Mouse (Mus musculus): ENCODE data around the gene Tom1l2. TPM values are rescaled to one million over a fixed set of nuclear protein-coding genes. Genes with fewer than 3 reads are reported as not detected.

Gene Tom1l2
- polyA plus RNA-seq, 1 experiment from 2014 or later, result 40.0 TPM

- H3K4me2 ChIP-seq (ENCODE audit: low read depth, low read length), result no peak overlapping the region
- H3K9me3 ChIP-seq (replicated peaks; ENCODE audit: control insufficient read depth, low read length), result no peaks in the 10 kb centered on the region
- H3K4me1 ChIP-seq (ENCODE audit: control insufficient read depth, insufficient read depth, low read length), result peaks cover 42% of the 10 kb centered on the region
- H3K4me3 ChIP-seq (ENCODE audit: low read length), result no peak overlapping the region
- peak overlapping the region; percentile 80; the same call in 1 of the 2 replicates for H3K27ac ChIP-seq (ENCODE audit: low read length)
- no peaks in the 10 kb centered on the region for H3K27me3 ChIP-seq (ENCODE audit: control insufficient read depth, insufficient read depth, low read length)
- peaks cover 3% of the 10 kb centered on the region; the same call in 1 of the 2 replicates for H3K36me3 ChIP-seq (ENCODE audit: control insufficient read depth, insufficient read depth)
- WGBS, result 81% methylated on average over 3 of the region's 3 CpGs
- ATAC-seq (replicated peaks; ENCODE audit: extremely low read depth, insufficient read depth, low FRiP score), result no peak
- H3K9ac ChIP-seq (ENCODE audit: low read length), result no peak overlapping the region
Measured at GRCm38 (mm10) chr11:60255181-60255580, 97.5 kb downstream of the Tom1l2 start.

DNA sequence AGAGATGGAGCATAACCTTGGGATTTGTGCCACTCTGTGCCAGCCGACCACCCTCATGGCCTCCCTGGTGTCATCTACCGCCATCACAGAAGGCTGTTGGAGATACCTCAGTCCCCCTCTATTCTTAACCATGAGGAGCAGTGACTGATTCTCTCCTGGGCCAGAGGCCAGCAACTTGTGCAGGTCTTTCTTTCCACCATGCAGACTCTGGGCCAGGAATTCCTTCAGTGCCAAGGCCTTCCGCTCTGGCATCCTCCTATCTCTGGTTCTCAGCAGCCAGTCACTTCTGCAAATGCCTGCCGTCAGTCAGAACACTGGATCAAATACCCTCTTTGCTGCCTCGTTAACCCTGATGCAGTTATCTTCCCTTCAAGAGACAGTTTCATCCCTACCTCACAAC lies 98.4 kb downstream of the Tom1l2 start:
- Histone ChIP-seq H3K36me3 (ENCODE audit: control insufficient read depth, insufficient read depth) (peaks cover 3% of the 10 kb centered on the region; the same call in 1 of the 2 replicates), H3K27ac (ENCODE audit: low read length) (peak overlapping the region; percentile 80), H3K4me1 (ENCODE audit: control insufficient read depth, insufficient read depth, low read length) (peaks cover 42% of the 10 kb centered on the region), H3K27me3 (ENCODE audit: control insufficient read depth, insufficient read depth, low read length) (no peaks in the 10 kb centered on the region), H3K4me3 (ENCODE audit: low read length) (no peak overlapping the region), H3K9ac (ENCODE audit: low read length) (no peak overlapping the region), H3K4me2 (ENCODE audit: low read depth, low read length) (no peak overlapping the region), H3K9me3 (replicated peaks; ENCODE audit: control insufficient read depth, low read length) (no peaks in the 10 kb centered on the region)
- 41% methylated on average over 5 of the region's 5 CpGs for WGBS
- peak; percentile 41 for ATAC-seq (replicated peaks; ENCODE audit: extremely low read depth, insufficient read depth, low FRiP score)

- Histone ChIP-seq H3K9me3 (replicated peaks; ENCODE audit: control insufficient read depth, low read length) (no peaks in the 10 kb centered on the region), H3K4me3 (ENCODE audit: low read length) (no peak overlapping the region), H3K4me1 (ENCODE audit: control insufficient read depth, insufficient read depth, low read length) (peaks cover 42% of the 10 kb centered on the region), H3K9ac (ENCODE audit: low read length) (no peak overlapping the region), H3K27ac (ENCODE audit: low read length) (peak overlapping the region; percentile 80), H3K4me2 (ENCODE audit: low read depth, low read length) (no peak overlapping the region), H3K27me3 (ENCODE audit: control insufficient read depth, insufficient read depth, low read length) (no peaks in the 10 kb centered on the region), H3K36me3 (ENCODE audit: control insufficient read depth, insufficient read depth) (peaks cover 3% of the 10 kb centered on the region; the same call in 1 of the 2 replicates)
- 67% methylated on average over 2 of the region's 2 CpGs for WGBS
- ATAC-seq (replicated peaks; ENCODE audit: extremely low read depth, insufficient read depth, low FRiP score), result no peak
Measured at GRCm38 (mm10) chr11:60253546-60253945, 99.2 kb downstream of the Tom1l2 start.

- Histone ChIP-seq H3K27ac (ENCODE audit: low read length) (no peak overlapping the region), H3K9me3 (replicated peaks; ENCODE audit: control insufficient read depth, low read length) (no peaks in the 10 kb centered on the region), H3K4me3 (ENCODE audit: low read length) (no peak overlapping the region), H3K9ac (ENCODE audit: low read length) (no peak overlapping the region), H3K36me3 (ENCODE audit: control insufficient read depth, insufficient read depth) (peaks cover 3% of the 10 kb centered on the region; the same call in 1 of the 2 replicates), H3K4me1 (ENCODE audit: control insufficient read depth, insufficient read depth, low read length) (peaks cover 36% of the 10 kb centered on the region), H3K27me3 (ENCODE audit: control insufficient read depth, insufficient read depth, low read length) (no peaks in the 10 kb centered on the region), H3K4me2 (ENCODE audit: low read depth, low read length) (no peak overlapping the region)
- WGBS, result 56% methylated on average over 6 of the region's 6 CpGs
- ATAC-seq (replicated peaks; ENCODE audit: extremely low read depth, insufficient read depth, low FRiP score), result no peak
Measured at GRCm38 (mm10) chr11:60250971-60251643, 101.6 kb downstream of the Tom1l2 start.

- H3K4me3 ChIP-seq (ENCODE audit: low read length), result no peak overlapping the region
- peaks cover 3% of the 10 kb centered on the region; the same call in 1 of the 2 replicates for H3K36me3 ChIP-seq (ENCODE audit: control insufficient read depth, insufficient read depth)
- H3K9ac ChIP-seq (ENCODE audit: low read length), result no peak overlapping the region
- no peak overlapping the region for H3K27ac ChIP-seq (ENCODE audit: low read length)
- H3K4me1 ChIP-seq (ENCODE audit: control insufficient read depth, insufficient read depth, low read length), result peaks cover 30% of the 10 kb centered on the region
- no peak for ATAC-seq (replicated peaks; ENCODE audit: extremely low read depth, insufficient read depth, low FRiP score)
- no peak overlapping the region for H3K4me2 ChIP-seq (ENCODE audit: low read depth, low read length)
- H3K9me3 ChIP-seq (replicated peaks; ENCODE audit: control insufficient read depth, low read length), result no peaks in the 10 kb centered on the region
- no peaks in the 10 kb centered on the region for H3K27me3 ChIP-seq (ENCODE audit: control insufficient read depth, insufficient read depth, low read length)
- WGBS, result 77% methylated on average over 2 of the region's 2 CpGs
Measured at GRCm38 (mm10) chr11:60249885-60250284, 102.8 kb downstream of the Tom1l2 start.

- 52% methylated on average over 13 of the region's 13 CpGs for WGBS
- Histone ChIP-seq H3K9ac (ENCODE audit: low read length) (no peak overlapping the region), H3K27me3 (ENCODE audit: control insufficient read depth, insufficient read depth, low read length) (no peaks in the 10 kb centered on the region), H3K4me1 (ENCODE audit: control insufficient read depth, insufficient read depth, low read length) (peaks cover 21% of the 10 kb centered on the region), H3K9me3 (replicated peaks; ENCODE audit: control insufficient read depth, low read length) (no peaks in the 10 kb centered on the region), H3K4me3 (ENCODE audit: low read length) (no peak overlapping the region), H3K36me3 (ENCODE audit: control insufficient read depth, insufficient read depth) (peaks cover 3% of the 10 kb centered on the region; the same call in 1 of the 2 replicates), H3K27ac (ENCODE audit: low read length) (no peak overlapping the region; the same call in 1 of the 2 replicates), H3K4me2 (ENCODE audit: low read depth, low read length) (no peak overlapping the region)
- ATAC-seq (replicated peaks; ENCODE audit: extremely low read depth, insufficient read depth, low FRiP score), result no peak
Measured at GRCm38 (mm10) chr11:60248596-60249404, 103.9 kb downstream of the Tom1l2 start.

DNA sequence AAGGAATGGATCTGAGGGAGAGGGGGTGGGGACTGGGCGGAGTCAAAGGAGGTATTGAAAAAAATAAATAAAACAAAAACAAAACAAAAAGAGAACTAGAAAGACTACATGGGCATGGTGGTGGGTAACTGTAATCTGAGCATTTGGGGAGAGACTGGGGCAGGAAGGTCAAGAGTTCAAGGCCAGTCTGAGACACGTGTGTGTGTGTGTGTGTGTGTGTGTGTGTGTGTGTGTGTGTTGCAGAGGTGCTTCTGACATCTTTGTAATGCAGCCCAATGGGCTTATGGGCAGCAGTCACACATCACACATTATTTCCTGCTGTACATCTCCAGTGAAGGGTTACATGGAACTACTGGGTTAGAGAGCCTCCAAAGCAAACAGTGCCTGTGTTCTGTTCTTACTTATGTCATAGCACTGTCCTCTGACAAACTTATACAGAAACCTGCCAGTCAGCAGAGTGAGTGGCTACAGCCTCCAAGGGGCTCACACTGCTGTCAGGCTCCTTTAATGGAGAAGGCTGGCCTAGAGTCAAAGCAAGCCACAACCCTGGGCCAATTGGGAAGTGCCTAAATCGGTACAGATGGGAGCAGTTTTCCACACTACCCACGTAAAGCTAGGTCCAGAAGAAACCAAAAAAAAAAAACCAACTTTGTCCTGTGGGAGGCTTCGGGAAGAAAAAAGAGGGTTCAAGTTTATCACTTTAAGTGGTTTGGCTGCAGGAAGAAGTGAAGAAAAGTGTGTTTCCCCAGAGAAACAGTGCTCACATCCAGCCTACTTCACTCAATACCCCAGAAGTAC lies 104.8 kb downstream of the Tom1l2 start:
- no peak for ATAC-seq (replicated peaks; ENCODE audit: extremely low read depth, insufficient read depth, low FRiP score)
- H3K4me2 ChIP-seq (ENCODE audit: low read depth, low read length), result no peak overlapping the region
- WGBS, result 56% methylated on average over 5 of the region's 5 CpGs
- H3K9me3 ChIP-seq (replicated peaks; ENCODE audit: control insufficient read depth, low read length), result no peaks in the 10 kb centered on the region
- no peak overlapping the region for H3K4me3 ChIP-seq (ENCODE audit: low read length)
- H3K36me3 ChIP-seq (ENCODE audit: control insufficient read depth, insufficient read depth), result peaks cover 5% of the 10 kb centered on the region; the same call in 1 of the 2 replicates
- no peak overlapping the region for H3K9ac ChIP-seq (ENCODE audit: low read length)
- peak overlapping the region; percentile 49; the same call in 1 of the 2 replicates for H3K27ac ChIP-seq (ENCODE audit: low read length)
- no peaks in the 10 kb centered on the region for H3K27me3 ChIP-seq (ENCODE audit: control insufficient read depth, insufficient read depth, low read length)
- H3K4me1 ChIP-seq (ENCODE audit: control insufficient read depth, insufficient read depth, low read length), result peaks cover 14% of the 10 kb centered on the region

GRCm38 (mm10) chr11:60246077-60246476 lies 106.6 kb downstream of the Tom1l2 start:
- no peak for ATAC-seq (replicated peaks; ENCODE audit: extremely low read depth, insufficient read depth, low FRiP score)

More at GRCm38 (mm10) chr11:60246077-60246476, 106.6 kb downstream of the Tom1l2 start:
- Histone ChIP-seq H3K4me3 (ENCODE audit: low read length) (no peak overlapping the region), H3K9ac (ENCODE audit: low read length) (no peak overlapping the region), H3K4me2 (ENCODE audit: low read depth, low read length) (no peak overlapping the region), H3K4me1 (ENCODE audit: control insufficient read depth, insufficient read depth, low read length) (peaks cover 11% of the 10 kb centered on the region; the same call in 1 of the 2 replicates), H3K27me3 (ENCODE audit: control insufficient read depth, insufficient read depth, low read length) (no peaks in the 10 kb centered on the region), H3K27ac (ENCODE audit: low read length) (no peak overlapping the region), H3K36me3 (ENCODE audit: control insufficient read depth, insufficient read depth) (peaks cover 17% of the 10 kb centered on the region; the same call in 1 of the 2 replicates), H3K9me3 (replicated peaks; ENCODE audit: control insufficient read depth, low read length) (no peaks in the 10 kb centered on the region)
